Mouse (Mus musculus): ENCODE measurements at regions not wholly inside any gene's neighbourhood (a gene's known extent, or its start where the extent isn't known, plus 50 kb on each side); places are given as distances from the start of the nearest gene placed in this dataset.

GRCm38 (mm10) chr3:15118634-15119356 is 213.3 kb downstream of the Gm9733 start:
- no peak for ATAC-seq

GRCm38 (mm10) chr3:15126736-15127135 is 205.4 kb downstream of the Gm9733 start:
- no peak for ATAC-seq

DNA sequence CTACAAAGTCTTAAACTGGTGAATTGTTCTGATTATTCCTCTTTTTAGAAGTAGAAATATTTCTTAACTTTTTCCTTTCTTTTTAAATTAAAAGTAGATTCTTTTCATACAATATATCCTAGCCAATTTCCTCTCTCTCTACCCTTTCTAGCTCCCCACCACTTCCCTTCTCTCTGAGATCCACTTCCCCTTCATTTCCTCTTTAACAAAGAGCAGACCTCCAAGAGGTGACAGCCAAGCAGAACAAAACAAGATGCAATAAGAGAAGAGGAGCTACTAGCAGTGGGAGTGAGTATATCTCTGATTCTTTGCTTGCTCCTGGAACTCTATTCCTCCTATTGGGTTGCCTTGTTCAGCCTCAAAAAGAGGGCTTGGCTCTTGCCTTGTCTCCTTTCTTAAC is 203.7 kb downstream of the Gm9733 start:
- no peak for ATAC-seq

- no peak for ATAC-seq
Observed at GRCm38 (mm10) chr3:15128960-15129359, 203.1 kb downstream of the Gm9733 start.

- no peak for ATAC-seq
Observed at GRCm38 (mm10) chr3:15129729-15130369, 202.3 kb downstream of the Gm9733 start.

DNA sequence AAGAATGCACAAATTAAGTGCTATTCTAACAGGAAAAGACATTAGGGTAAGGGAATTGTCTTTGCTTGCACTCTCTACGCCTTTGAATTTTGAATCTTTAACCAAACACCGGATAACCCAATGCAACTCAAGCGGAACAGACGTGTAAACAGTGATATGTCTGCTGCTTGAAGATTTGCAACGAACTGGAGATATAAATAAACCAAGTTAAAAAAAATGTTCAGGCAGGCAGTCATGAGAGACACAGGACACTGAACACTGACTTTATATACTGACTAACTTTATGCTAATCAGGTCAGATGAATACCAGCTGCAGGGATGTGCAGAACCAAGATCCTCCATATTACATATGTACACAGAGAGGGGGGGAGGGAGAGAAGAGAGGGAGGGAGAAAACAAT is 200.0 kb downstream of the Gm9733 start:
- ATAC-seq = no peak

DNA sequence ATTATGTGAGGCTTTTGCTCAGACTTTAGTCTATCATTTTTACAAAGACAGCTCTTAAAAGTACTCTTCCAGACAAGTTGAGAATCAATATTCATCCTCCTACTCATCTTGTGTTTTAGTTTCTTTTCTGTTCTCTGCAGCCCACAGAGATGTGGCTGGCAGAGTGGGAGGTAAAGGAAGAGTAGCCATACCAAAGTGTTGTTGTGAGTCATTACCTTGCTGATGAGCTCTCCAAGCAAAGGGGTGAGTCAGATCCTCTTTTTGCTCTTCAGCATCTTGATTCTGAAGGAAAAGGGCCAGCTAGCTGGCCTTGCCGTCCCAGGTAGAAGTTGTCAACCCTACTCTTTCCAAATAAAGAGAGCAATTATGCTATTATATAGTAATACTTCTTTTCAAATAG is 192.6 kb downstream of the Gm9733 start:
- no peak for ATAC-seq

GRCm38 (mm10) chr3:15153710-15154109 is 178.4 kb downstream of the Gm9733 start:
- ATAC-seq = no peak

DNA sequence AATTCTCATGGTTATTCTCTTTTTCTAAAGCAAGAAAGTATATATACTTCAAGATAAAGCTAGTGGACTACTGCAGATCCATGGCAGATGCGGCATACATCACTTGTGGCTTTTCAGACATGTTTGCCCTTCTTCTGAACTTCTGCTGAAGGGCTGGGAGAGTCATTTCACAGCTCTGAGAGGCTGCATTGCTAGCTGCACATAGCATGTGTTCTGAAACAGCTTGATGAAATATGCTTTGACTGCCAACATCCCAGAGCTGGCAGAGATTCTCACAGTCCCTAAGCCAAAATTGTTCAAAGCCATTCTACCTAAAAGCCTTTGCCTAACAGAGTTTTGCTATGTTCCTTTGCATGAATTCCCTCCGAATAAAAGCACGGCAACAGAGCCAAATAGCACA is 177.9 kb downstream of the Gm9733 start:
- ATAC-seq = no peak

DNA sequence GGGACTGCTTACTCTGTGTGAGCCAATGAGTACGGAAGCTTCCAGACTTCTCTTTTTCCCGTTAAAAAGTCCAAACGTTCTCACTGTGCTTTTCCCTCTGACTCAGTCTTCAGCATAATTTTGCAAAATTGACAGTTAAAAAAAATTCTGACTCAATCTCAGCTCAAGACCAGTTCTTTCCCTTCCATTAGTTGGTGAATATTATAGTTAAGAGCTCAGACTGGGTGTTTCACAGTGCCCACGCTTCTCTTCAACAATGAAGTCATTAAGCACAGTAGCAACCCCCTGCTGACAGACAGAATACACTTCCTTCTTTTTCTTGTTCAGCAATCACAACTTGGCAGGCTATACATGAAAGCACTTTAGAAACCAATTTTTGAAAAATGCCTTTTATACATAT is 175.4 kb downstream of the Gm9733 start:
- ATAC-seq = no peak

GRCm38 (mm10) chr3:15157842-15158241 is 174.3 kb downstream of the Gm9733 start:
- no peak for ATAC-seq

DNA sequence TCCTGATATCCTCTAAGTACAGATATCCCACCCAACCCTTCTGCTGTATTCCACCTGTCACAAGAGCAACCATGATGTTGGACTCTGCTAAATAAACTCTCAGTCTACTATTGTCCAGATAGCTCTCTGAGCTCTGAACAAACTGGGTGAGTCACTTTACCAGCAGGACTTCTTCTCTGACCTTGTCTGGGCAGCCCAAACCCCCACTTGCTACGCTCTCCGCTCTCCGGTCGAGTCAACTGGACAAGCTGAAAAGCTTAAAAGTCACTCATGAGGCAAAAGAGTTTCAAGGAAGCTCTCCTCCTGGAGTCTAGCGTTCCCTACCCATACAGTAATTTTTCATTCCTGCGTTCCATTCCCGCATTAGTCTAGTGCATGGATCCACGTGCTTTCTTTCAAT is 173.2 kb downstream of the Gm9733 start:
- no peak for ATAC-seq

DNA sequence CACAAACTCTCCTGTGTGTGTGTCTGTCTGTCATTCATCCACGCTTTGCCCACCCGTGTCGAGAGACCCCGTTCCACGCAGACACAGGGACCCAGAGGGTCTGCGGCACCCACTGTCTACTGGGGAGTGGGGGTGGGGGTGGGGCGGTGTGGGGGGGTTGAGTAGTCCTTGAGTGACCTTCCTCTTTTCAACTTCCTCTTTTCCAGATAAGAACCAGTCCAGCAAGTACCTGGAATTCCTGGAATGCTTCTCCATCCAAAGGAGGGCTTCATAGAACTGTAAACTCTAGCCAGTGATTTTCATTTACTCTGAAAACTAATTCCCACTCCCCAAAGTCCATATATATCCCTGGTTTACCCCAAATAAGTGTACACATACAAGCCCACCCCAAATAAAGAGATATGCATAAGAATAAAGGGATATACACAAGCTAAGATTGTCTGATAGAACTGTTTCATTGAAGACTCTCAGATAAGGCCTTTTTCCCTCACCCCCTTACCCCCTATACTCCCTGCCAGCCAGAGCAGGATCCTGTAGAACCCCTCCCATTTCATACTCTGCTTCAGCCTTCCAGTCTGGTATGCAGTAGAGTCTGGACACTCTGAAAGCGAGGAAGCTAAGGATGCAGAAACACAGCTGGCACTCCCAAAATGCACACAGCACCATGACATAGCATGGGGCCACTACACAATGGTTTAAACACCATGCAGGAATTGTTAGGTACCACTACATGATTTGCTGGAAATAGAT is 172.0 kb downstream of the Gm9733 start:
- no peak for ATAC-seq

DNA sequence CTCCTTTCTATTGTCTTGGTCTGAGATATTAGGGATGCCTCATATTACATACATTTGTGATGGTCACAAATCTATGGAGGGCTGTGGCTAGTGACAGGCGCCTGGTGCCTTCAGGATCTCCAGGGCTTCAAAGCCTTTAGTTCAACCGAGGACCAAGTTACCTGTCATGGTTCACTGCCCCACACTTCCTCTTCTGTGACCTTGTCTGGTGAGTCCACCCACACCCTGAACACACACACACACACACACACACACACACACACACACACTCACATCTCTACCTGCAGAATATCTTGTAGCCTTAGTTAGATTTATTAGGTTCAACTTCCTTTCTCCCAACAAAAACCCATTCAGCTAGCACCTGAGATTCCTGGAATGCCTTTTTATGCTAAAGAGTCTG is 156.3 kb downstream of the Gm9733 start:
- no peak for ATAC-seq

DNA sequence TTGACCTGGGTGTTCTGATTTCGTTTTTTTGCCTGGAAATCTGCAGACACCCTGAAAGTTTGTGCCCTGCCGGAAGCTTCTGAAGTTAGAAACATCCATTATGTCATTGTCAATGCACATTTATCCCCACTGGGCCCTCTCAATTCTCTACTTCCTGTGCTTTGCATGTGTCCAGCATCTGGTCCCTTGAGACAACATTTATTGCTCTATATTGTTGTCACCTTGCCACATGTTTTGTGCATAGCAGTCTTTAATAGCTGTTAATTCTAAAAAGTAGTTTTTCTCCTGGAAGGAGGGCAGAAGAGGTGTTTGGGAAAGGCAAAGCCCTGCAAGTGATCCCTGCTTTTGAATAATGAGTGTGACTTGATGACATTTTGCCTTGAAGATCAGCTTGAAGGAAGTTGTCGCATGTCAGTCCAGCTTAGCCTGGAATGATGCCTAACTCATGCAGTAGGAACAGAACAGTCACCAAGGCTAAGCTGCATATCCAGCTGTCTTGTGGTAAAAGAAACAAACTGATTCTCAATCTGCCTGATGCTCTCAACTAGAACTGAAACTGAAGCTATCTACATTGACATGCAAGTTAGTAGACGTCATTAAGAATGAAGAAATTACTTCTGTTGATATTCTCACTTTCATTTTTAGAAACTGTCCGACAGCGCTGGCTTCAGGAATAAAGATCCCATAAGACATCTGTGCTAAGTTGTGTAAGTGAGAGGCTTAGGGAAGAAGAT is 152.9 kb downstream of the Gm9733 start:
- ATAC-seq = no peak

GRCm38 (mm10) chr3:15181111-15181510 is 151.0 kb downstream of the Gm9733 start:
- no peak for ATAC-seq

DNA sequence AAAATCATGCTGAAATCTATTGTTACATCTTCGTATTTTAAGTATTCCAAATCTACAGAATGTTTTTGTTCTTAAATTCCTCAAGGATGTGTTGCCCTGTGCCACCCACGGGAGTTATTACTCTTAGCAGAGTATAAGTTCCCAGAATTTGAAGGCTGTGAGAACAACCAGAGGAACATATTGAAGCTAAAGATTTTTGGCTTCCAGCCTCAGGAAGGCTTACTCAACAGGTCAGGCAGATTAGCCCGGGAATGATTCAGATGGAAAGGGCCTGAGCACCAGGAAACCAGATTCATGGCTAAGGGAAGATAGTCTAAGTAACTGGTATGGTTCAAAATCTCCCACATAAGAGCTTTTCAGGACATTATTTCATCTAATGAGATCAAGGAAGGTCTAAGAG is 145.4 kb downstream of the Gm9733 start:
- no peak for ATAC-seq

GRCm38 (mm10) chr3:15194362-15194761 is 137.7 kb downstream of the Gm9733 start:
- peak; percentile 85 for ATAC-seq

DNA sequence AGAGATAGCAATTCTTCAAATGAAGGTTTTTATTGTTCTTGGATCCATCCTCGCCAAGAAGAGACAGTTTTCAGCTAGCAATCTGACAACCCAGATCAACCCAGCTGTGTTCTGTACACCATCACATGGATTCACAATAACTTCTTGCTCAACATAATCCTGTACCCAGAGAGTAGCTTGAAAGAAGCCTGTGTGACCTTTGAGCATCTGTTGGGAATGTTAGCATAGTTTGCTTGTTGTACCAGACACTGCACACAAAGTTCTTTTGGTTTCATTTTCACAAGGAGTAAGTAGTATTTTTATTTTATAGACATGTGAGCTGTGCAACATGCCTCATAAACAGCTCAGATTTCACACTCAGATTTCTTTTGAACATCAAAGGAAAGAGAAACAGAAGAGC is 136.0 kb downstream of the Gm9733 start:
- ATAC-seq = peak; percentile 44

DNA sequence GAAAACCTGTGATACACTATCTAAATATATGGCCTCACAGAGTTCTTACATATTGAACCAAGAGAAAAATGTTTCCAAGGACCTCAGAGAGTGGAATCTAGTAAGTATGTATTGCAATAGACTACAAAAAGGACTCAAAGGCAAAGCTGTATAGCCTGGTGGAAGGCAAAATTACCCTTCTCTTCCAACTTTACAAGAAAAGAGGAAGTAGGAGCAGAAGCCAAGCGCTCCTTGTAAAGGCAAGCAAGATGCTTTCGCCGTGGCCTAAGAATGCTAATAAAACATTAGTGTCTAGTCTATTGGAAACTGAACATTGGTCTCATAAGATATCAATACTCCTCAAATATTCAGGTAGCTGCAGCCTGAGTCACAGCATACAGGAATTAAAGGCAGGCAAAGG is 134.0 kb downstream of the Gm9733 start:
- no peak for ATAC-seq

DNA sequence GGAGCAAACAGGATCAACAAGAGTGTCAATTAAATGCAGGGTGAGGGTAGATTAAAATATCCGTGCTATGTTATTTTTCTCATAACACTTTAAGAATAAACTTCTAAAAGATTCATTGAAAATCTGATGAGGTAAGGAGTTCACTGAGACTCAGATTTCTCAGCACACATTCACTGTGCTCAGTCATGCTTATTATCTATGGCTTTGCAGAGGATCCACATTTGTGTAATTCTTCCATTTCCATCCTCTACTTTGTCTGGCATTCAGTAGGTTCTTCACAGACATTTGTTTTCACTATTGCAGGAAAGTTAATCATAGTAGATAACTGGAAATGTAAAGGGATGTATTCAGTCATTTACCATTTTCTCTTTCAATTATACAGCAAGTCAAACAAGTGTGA is 131.8 kb downstream of the Gm9733 start:
- ATAC-seq = no peak

DNA sequence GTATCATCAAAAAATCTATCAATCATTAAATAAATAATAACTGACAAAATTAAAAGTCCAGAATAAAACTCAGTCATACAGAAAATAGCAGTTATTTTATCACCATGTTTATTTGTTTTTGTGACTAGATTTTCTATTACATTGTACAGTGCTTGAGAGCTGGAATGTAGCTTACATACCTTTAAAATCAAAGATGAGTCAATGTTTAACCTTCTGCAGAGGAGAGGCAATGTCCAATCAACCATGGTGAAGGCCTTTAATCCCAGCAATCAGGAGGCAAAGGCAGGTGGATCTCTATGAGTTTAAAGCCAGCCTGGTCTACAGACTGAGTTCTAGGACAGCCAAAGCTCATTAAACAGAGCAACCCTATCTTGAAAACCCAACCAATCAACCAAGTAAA is 131.1 kb downstream of the Gm9733 start:
- no peak for ATAC-seq

DNA sequence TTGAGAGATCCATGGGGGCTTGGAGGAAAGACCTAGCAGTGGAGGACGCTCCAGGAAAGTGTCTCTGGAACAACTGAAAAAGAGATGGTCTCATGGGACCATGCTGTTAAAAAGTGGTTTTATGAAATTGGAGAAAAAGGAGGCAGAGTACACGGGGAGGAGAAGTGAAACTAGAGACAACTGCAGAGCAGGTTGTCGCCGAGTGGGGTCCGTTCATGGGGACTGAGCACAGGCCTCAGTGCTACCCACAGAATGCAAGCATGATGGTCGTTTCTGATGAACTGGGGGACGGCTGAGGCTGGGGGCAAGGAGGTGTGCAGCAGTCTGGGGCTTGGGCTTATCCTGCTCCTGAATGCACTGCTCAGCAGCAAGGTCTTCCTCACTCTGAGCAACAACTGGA is 129.3 kb downstream of the Gm9733 start:
- no peak for ATAC-seq

Measured in inflammation-experienced regulatory T-cells, adult 6 months (primary cell).